Mouse (Mus musculus): Measurements from ENCODE around the gene Grk5. TPM values are rescaled to one million over a fixed set of nuclear protein-coding genes. Genes with fewer than 3 reads are reported as not detected.

Gene Grk5
- polyA plus RNA-seq, 1 experiment: 7.2 TPM

Other genes with a start within 250 kb of the Grk5 start
- gene Nanos1, start 133.8 kb upstream of the Grk5 start, polyA plus RNA-seq (2012; rRNA removed): 16.0 and 18.6 TPM in 2 replicates
- gene Eif3a, start 99.1 kb upstream of the Grk5 start, polyA plus RNA-seq (2012; rRNA removed): 71.4 and 76.3 TPM in 2 replicates
- gene Fam45a, start 78.2 kb upstream of the Grk5 start, polyA plus RNA-seq (2012; rRNA removed): 41.4 and 44.1 TPM in 2 replicates
- 17.1 and 18.6 TPM in 2 replicates for gene Sfxn4, start 28.3 kb upstream of the Grk5 start, polyA plus RNA-seq (2012; rRNA removed)
- gene Prdx3, start 15.2 kb upstream of the Grk5 start, polyA plus RNA-seq (2012; rRNA removed): 97.8 and 99.4 TPM in 2 replicates